Mouse (Mus musculus): Measurements from ENCODE around the gene Slc35c2.

Gene Slc35c2

DNA sequence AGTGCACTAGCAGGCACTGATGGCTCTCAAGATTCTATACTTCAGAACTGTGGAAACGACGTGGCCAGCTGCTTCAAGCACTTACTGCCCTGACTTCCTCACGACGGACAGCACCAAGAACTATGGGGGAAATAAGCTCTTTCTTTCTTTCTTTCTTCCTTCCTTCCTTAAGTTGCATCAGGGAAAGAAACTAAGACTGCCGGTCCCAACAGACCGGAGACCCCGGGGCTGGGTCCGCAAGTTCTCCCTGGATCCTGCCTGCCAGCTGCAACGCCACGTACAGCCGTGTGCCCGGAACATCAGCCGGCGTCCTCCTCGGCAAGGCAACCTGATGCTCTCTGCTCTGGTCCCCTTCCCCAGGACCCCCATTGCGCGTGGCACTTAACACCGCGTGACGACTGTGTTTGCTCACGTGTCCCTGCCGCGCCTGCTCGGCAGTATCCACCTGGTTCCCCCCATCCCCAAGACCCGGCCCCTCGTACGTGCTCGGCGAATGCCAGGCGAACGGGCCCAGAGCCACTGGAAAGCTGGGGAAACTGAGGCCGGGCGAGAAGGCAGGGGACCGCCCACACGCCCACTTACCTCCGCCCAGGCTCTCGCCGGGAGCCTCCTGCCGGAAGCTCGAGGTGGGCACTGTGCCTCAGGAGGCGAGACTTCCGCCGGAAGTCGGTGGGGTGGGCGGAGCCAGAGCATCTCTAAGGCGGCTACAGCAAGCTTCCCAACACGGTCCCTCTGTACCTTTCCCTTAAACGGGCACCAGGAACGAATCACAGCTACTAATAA is at the start of gene Slc35c2:
Gene Slc35c2, minus strand, starts transcription at position 668 of the 783 bp plus-strand sequence.
- ATAC-seq (ENCODE audit: insufficient number of reproducible peaks, low FRiP score, low TSS enrichment) = peak; percentile 67; the same call in 1 of the 2 replicates

DNA sequence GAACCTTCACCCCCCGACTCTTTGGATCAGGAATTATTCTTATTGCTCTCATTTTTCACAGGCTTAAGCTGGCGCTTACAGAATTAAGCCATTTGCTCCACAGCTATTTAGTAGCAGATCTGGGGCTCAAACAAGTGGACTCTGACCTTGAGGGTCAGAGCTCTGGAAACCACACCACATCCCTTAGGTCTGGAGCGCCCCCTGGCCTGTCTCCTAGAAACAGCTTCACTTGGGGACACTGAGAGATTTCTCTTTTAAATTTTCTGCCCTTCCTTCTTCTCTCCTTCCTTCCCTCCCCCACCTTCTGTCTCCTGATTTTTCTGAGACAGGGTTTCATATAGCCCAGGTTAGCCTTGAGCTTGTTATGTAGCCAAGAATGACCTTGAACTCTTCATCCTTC is 49.5 kb upstream of the Slc35c2 start:
- ATAC-seq (ENCODE audit: insufficient number of reproducible peaks, low FRiP score, low TSS enrichment) = no peak

DNA sequence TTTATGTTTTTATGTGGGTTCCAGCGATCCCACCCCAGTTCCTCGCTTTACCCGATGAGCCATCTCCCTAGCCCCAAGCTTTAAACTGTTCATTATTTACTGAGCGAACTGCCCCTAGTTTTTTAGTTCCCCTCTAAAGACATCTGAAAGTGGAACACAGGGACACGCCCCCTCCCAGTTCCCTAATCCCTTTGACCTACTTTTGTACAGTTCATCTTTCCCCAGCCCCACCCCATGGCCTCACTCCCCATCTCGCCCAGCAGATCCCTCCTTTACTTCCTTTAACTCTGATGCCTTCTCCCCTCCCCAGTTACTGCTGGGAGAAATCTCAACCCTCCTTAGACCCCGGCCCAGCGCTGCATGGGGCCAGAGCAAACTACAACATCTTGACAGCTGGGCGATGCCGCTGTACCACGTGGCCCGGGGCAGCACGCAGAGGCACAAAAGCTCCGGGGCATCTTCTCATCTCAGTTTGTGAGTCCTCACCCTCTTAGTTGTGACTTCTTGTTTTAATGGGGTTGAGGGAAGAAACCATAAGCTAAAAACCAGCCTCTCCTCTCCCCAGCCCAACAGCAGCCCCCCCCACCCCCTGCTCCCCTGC is 45.0 kb upstream of the Slc35c2 start:
- no peak for ATAC-seq (ENCODE audit: insufficient number of reproducible peaks, low FRiP score, low TSS enrichment)

DNA sequence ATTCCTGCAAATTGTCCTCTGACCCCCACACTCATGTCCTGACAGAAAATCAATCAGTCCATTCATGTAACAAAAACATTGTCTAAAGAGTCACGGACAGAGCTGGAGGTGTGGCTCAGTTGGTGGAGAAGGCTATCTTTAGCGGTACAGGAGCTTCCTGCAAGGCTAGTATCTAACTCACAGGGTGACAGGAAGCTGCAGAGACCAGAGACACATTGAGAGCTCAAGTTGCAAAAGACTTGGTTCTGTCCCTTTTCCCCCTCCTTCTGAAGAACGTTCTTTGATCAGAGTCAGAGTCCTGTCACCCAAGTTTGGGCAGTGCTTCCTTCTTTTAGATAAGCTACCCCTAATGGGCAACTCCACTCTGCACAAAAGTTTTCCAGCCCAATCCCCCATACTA is 42.0 kb upstream of the Slc35c2 start:
- ATAC-seq (ENCODE audit: insufficient number of reproducible peaks, low FRiP score, low TSS enrichment) = no peak

DNA sequence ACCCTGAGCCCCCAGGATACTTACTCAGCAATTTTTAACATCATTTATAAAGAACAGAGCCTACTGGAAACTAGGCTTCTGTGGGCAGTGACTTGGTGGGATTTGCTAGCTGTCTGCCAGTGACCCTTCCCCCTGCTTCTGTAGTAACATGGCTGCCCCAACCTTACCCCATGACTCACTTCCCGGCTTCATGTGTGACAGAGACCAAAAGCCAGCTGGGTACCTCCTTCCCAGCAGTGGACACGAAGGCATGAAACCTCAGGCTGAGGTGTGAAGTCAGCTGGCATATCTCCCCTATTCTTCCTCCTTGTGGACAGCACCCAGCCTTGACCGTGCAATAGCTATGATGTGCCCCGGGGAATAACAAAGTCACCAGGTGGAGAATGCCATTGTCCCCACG is 41.1 kb upstream of the Slc35c2 start:
- ATAC-seq (ENCODE audit: insufficient number of reproducible peaks, low FRiP score, low TSS enrichment) = no peak

DNA sequence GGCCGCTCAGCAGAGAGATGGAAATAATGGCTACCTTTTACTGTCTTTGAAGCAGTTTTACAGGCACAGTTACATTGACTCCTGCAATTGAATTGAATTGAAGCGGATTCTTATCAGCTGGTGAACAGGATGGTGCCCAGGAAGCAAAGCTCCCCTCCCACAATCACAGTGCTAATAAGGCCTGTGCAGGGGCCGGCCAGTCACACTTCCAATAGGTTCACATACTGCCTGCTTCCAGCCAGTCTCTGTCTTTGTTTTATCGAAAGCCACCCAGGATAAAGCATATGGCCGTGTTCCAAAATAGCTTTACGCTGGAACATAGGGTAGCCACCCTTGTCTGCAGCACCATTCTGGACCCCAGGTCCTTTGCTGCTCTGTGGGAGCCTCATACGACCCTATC is 39.7 kb upstream of the Slc35c2 start:
- no peak for ATAC-seq (ENCODE audit: insufficient number of reproducible peaks, low FRiP score, low TSS enrichment)

DNA sequence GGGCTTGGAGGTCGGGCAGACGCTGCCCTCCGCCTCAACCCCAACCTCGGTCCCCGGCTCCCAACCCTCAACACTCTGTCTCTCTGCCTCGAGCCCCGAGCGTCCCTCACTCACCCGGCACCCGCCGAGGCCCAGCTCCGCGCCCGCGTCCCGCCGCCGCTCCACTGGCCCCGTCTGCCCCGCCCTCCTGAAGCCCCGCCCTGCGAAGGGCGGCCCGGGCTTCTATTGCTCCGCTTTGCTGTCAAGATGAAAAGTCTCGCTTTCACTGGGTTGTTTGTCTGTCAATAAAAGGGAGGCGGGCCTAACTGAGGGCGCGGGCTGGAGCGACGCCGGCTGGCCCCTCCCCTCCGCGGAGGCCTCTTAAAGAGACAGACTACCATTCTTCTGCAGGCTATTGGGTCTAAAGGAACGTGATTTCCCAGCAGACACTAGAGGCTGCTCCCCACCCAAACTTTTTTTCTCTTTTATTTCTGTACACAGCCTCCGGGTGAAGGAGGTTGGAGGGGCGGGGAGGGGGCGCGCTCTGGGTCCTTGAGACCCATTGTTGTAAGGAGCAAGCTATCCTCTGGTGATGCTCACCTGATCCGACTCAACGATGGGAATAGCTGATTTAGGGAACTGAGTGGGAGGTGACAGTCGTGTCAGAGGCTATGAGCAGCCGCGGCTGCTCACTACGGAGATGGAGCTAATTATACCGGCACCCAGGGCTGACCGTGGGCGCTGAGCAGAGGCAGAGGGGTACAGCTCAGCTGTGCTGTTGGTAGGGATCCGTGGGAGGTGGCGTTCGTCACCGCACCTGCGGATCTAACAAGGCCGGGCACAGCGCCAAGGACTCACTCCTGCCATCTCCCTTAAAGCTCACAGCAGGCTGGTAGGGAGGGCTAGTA is 38.9 kb upstream of the Slc35c2 start, which contains the start of gene Elmo2:
Gene Elmo2, minus strand, starts transcription at position 176 of the 887 bp plus-strand sequence.
- peak; percentile 93 for ATAC-seq (ENCODE audit: insufficient number of reproducible peaks, low FRiP score, low TSS enrichment)

DNA sequence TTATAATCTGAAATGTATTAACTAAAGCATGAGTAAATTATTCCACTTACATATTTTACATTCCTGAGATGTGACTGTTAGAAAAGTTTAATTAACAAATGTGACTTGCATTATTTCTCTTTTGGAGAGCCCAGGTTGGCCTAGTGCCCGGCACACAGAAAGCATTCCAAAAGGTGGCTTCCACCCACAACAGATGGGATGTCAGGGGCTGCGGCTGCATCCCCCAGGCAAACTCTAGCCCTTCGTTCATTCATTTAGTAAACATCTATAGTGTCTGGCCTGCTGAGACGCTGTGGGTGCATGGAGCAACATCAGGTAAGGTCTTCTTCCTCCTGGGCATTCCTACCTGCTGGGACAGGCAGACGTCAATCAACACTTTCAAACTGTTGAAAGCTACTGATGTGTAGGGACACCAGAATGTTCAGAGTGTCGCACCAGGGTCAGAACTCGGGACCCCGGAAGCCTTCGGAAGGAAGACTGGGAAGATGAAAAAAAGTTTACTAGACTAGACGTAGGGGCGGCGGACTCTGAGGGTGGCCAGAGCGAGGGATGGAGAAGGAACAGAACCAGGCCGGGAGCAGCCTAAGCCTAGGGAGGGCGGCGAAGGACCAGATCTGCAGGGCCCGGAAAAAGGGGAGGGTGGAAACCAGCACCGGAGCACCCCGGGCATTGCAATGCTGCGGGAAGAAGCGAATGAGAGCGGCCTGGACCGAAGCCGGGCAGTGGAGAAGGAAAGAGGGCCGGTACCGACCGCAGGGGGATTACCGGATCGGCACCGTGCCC is 38.0 kb upstream of the Slc35c2 start:
- ATAC-seq (ENCODE audit: insufficient number of reproducible peaks, low FRiP score, low TSS enrichment) = 0 out of 2 replicates have a peak, but pooled peaks have one; percentile 1

DNA sequence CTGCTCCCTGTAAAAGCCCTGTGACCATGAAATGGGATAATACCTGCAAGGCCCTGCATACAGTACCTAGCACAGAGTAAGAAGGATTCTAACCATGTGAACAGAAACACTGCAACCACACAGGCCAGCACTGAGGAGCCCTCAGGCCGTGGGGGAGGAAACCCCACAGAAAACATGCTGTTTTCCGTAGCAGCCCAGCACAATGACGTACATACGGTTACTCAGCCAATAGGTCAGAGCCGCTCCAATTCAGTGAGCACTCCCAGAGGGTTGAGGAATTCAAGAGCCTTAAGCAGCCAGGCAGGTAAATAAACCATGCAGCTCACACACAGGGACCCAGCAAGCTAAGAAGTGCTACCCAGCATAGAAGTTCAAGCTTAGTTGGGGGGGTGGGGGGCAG is 36.3 kb upstream of the Slc35c2 start:
- ATAC-seq (ENCODE audit: insufficient number of reproducible peaks, low FRiP score, low TSS enrichment) = no peak

DNA sequence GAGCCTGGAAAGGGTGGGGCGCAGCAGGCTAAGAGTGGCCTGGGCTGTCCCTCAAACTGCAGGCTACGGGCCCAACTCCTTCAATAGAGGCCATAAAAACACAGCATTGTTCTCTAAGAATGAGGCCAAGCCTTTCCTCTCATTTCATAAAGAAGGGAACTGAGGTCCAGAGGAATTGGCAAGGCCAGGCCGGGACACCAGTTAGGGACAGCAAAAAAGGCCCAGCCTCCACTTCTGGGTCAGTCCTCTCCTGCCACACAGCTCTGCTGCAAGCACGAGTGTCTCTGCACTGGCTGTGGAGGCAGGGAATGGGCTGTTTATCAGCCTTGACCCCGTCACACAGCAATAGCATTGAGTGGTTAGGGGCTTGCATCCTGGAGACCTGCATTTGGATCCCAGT is 35.8 kb upstream of the Slc35c2 start:
- no peak for ATAC-seq (ENCODE audit: insufficient number of reproducible peaks, low FRiP score, low TSS enrichment)

DNA sequence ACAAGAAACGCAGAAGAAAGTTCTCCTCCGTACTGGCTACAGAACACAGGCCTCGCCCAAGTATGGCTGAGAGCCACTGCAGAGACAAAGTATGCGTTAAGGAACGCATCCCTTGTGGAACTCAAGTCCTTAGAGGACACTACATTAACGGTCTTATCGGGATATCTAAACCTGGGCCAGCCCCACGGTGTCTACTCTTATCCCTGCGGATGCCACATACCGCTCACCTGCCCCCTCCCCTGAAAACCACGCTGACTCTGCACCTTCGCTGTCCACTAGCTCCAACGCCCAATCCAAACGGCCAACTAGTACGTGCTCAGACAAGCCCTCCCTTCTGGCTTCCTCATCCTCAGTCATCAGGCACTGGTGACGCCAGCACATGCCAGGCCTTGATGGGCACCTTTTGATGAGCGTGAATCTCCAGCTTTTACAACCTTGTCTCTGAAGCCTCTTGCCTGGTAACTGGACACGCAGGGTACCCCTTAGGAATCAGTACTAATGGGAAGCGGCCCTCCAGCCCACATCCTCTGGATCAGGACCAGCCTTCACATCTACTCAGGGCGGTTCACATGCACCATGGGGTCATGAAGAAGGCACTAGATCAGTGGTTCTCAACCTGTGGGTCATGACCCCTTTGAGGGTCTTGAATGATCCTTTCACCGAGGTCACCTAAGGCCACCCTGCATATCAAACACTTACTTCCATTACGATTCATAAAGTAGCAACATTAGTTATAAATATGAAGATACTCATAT is 34.5 kb upstream of the Slc35c2 start:
- ATAC-seq (ENCODE audit: insufficient number of reproducible peaks, low FRiP score, low TSS enrichment) = no peak

DNA sequence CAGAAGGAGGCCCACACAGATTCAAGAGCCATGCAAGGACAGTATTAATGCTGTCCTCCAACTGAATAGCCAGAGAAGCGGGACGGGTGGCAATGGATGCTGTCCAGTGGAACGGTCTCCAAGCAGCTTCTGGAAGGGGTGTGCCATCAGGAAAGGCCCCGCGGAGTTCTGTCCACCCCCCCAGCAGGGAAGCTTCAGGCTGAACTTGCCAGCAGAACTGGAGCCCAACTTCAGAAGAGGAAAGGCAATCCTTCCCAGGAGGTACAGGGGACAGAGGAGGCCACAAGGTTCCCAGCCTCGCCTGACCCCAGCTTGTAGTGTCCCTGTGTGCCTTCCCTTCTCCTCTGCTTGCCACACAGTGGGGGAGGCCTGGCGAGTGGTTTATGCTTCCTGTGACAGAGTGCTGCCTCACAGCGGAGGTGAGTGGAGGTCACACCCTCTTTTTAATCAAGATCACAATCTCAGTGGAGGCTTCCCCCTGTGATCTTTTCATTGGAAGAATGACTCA is 33.8 kb upstream of the Slc35c2 start:
- ATAC-seq (ENCODE audit: insufficient number of reproducible peaks, low FRiP score, low TSS enrichment) = 0 out of 2 replicates have a peak, but pooled peaks have one; percentile 27

DNA sequence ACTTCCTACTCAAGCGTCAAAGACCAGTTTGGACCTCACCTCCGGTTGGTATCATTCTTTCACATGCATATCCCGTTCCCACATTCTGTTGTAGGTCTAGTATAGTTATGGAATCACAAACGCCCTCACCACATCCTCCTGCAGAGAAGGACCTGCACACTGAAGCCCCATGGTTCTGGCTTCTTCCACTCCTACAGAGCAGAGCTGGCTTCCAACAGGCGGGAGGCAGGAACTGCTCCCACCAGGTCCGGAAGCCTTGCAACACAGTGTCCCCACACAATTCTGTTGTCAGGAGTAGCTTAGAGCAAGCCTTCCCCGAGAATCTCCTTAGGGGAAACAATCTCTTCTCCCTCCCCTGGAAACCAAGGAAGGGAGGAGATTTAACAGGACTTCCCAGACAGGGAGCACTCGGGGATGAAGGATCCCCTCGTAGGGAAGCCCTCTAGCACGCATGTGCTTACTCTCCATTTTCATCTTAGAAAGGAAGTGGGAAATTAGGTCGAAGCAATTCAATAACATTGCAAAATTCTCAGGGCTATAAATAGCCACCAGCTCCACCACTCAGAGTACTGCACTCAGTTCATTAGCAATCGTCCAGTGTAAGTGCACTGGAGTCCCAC is 33.0 kb upstream of the Slc35c2 start:
- ATAC-seq (ENCODE audit: insufficient number of reproducible peaks, low FRiP score, low TSS enrichment) = 0 out of 2 replicates have a peak, but pooled peaks have one; percentile 23

DNA sequence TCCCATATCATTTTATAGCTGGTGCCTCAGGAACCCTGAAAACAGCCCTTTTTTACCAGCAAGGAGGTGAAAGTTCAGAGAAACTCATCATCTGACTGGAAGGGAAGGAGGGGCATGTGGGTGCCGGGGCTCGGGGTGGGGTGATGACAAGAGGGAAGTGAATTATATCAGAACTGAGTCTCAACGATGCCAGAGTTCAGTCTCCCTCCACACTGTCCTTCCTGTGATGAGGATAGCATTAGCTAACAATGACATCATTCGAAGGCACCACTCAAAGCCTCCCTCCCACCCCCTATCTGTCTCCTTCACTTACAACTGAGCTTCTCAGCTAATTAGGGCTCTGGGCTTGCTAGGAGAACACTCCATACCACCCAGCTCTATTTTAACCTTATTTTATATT is 31.8 kb upstream of the Slc35c2 start:
- no peak for ATAC-seq (ENCODE audit: insufficient number of reproducible peaks, low FRiP score, low TSS enrichment)

DNA sequence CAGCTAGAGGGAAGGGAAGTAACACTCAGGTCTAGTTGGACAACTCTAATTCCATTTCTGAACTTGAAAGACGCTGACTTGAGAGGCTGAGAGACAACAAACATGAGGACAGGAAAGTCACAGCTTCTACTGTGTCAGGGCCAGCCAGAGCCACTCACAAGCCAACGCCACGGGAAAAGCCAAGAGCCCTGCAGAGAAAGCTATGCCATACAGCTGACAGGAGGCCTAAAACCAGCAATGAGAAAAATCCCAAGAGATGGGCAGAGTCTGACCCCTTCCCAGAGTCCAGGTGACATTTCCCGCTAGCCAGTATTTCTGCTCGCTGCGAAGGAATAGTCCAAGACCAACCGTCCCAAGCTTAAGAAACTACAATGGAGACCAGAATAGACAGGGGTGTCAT is 31.3 kb upstream of the Slc35c2 start:
- ATAC-seq (ENCODE audit: insufficient number of reproducible peaks, low FRiP score, low TSS enrichment) = no peak

DNA sequence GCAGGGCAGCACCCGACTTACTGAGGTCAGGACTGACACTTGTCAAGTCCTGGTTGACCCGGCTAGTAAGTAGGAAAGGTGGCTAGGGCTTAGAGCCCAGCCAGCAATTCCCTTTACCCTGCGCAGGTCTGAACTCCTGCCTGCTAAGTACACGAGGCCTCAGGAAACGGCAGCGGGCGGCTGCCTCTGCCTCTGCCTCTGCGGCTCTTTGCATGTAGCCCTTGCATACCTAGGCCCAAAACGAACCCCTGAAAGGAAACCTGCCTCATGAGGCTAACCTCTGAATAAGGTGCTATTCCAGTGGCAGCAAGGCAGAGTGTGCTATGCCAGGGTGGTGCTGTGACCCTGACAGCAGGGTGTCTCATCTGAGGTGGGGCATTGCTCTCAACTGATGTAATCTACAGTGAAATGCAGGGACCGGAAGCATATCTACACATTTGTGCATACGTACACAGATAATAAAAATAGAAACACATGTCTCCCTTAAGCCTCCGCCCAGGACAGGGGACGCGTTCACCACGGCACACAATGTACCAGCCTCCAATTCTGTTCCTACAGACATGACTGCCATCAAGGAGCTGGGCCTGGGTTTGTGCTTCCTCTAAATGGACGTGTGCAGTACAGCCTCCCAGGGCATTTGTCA is 30.1 kb upstream of the Slc35c2 start:
- ATAC-seq (ENCODE audit: insufficient number of reproducible peaks, low FRiP score, low TSS enrichment) = no peak

DNA sequence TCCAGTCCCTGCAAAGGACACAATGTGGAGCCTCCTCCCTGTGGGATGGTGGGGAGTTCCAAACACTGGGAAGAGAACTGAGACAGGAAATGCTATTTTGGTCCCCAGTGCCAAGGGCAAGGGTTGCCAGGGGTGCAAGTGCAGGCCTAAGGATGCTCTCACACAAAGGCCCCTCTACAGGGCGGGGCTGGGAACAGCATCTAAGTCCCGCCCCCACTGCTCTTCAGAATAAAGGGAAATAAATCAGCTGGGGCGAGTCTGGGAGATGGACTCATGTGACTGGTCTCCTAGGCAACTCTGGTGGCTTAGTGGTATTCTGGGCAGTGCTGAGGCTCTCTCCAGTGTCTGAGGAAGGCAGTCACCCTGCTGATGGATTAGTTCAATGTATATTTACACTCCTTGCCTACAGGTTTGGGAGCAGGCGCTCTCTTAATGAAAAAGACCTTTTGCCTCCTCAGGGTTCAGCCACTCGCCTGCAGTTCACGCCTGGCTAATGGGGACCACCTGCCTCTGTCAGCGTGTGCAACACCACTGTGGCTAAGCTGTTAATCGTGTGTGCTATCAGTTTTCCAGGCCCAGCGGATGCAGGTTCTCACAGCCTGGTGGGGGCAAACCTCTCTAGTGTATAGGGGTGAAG is 29.3 kb upstream of the Slc35c2 start:
- ATAC-seq (ENCODE audit: insufficient number of reproducible peaks, low FRiP score, low TSS enrichment) = 0 out of 2 replicates have a peak, but pooled peaks have one; percentile 3

DNA sequence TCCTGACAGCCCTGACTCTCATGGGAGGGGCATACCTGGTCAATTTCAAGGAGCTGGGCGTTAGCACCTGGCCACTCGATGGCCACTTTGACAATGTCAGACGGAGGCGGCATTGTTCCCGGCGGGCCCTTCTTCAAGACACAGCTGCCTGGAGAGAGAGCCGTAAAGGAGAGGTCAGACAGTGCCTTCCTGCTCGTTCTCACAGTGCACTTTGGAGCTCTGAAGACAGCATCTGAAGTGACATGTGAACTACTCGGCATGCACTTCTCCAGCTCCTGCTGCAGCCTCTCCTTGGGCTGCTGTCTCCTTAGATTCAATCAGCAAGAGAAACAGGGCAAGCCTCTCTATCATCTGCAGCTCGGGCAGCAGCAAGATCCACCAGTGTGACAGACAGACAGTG is 28.5 kb upstream of the Slc35c2 start:
- no peak for ATAC-seq (ENCODE audit: insufficient number of reproducible peaks, low FRiP score, low TSS enrichment)
